Mouse (Mus musculus): ENCODE results near the gene Ggact. TPM values are rescaled to one million over a fixed set of nuclear protein-coding genes. Genes with fewer than 3 reads are reported as not detected.

The Ggact gene
- polyA plus RNA-seq, 1 experiment = 105 TPM

DNA sequence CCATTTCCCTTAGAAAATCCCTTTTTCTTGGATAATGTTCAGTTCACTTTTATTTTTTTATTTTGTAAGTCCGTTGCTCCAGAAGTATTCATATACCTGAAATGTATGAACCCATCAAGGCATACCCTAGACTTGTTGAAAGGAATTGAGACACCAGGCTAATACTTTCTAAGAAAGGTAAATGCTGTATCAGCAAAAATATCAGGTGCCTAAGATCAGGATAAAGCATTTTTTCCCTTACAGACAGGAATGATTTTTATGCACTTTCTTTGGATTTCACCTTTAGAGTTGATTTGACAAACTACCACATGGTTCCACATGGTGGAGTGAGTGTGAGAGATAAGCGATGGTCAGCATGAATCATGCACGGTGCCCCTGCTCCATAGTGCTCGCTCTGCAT, 120.2 kb downstream of the Ggact start:
- WGBS = 86% methylated on average over 4 of the region's 4 CpGs
- DNase-seq (ENCODE audit: low read depth, low spot score) = no peak

DNA sequence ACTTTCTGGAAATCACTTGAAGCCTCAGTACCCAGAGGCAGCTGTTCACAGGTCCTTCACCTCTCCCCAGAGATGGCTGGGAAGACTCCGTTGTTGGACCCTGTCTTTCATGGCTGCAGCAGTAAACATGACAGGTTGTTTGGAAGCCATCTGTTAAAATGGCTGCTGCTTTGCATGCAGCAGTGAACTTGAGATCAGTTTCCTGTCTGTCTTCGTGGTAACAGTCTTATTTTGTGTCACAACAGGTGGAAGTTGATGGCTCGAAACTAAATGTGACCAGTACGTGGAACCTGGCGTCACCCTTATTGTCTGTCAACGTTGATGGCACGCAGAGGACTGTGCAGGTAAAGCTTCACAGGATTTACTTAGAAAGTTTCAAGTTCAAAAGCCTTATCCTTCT, 123.4 kb downstream of the Ggact start:
- WGBS = 83% methylated on average over 7 of the region's 7 CpGs
- DNase-seq (ENCODE audit: low read depth, low spot score) = no peak

DNA sequence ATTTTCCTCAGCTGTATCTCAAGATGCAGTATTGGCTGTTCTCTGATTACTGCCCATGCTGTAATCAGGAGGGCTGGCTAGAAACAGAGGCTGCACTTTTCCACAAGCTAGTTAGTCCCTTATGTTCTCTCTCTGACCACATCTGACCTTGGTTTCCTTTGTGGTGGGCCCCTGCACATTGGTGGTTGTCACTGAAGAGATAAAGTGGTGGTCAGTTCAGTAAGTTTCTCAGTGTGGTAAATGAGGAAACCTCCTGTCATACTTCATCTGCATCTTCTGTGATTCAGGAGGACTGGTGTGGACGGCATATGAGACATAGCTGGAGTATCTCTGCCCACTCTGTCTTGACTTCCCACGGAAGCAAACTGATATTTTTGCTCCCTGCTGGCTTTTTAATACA, 125.4 kb downstream of the Ggact start:
- DNase-seq (ENCODE audit: low read depth, low spot score) = no peak
- 90% methylated on average over 2 of the region's 2 CpGs for WGBS

DNA sequence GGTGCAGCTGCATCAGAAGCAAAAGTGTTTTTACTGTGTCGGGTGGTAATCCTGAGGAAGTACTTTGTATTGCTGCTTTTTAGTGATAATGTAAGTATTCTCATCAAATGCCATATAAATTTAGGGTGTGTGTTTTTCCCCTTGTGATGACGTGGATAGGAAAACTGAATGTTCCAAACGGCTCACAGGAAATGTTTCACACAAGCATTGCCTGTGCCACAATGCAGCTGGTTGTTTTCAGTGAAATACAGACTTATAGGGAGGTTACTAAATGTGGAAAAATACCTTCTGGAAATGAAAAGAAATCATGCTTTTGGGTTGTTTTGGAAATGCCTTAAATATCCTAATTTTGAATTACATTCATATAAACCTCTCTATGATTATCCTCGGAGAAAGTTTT, 128.9 kb downstream of the Ggact start:
- 35% methylated on average over 4 of the region's 4 CpGs for WGBS
- no peak for DNase-seq (ENCODE audit: low read depth, low spot score)

DNA sequence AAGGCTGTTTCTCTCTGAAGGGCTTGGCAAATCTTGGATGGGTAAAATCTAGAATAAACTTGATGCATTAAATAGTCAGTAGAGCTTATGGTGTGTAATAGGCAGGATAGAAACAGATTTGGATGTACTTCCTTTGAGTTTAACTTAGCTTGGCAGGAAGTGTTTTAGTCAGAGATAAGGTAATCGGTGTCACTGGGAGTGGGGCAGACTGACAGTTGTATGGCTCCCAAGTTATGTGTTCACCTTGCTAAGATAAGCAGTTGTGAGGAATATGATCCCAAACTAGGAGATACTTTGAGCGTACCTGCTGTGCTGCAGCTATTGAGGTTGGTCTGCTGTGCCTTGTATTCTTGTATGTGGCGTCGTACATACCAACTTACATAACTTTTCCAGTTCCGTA, 147.1 kb downstream of the Ggact start:
- no peak for DNase-seq (ENCODE audit: low read depth, low spot score)
- 95% methylated on average over 5 of the region's 5 CpGs for WGBS

Other genes starting within 250 kb of the Ggact start
- 8.2 and 11.0 TPM in 2 replicates for gene Tmtc4, start 70.3 kb upstream of the Ggact start, polyA plus RNA-seq (2012; rRNA removed)